Mouse (Mus musculus): ENCODE measurements around the gene Ascc1.
A peak's percentile ranks its signal among the peaks of the same experiment; 100 is the strongest.

Ascc1 gene

DNA sequence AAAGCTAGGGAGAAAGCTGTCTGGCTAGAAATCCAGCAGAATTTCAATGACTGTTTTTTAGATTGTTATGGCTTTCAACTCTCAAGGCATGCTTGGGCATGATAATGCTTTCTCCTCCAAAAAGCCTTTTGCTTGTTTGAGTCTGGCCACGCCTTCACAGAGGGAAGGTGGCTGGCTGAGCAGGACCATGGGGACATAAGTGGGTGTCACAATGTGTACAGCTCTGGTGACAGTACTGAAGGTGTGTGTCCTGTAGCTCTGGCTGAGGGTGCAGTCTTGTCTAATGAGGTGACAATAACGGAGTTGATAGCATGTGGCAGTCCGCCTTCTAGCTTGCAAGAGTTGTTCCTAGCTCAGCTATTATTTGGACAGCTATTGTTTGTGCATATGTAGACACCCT, 77.6 kb downstream of the Ascc1 start:
- no peak for DNase-seq (ENCODE audit: low spot score in 2 of 2)

DNA sequence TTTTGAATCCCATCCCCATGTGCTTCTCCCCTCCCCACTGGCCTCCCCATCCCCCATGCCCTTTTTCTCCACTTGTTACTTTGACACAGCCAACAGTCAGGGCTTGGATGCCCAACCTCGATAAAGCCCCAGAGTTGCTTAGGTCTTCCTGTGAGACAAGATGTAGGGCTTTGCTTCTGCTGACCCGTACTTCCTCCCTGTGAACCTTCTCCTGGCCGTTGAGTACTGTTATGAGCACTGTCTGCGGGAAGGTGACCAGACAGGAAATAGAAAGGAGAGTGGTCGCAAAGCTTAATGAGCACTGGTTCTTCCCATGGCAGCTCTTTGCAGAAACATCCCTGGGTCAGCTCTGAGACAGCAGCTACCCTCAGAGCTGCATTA, 78.0 kb downstream of the Ascc1 start:
- no peak for DNase-seq (ENCODE audit: low spot score in 2 of 2)

DNA sequence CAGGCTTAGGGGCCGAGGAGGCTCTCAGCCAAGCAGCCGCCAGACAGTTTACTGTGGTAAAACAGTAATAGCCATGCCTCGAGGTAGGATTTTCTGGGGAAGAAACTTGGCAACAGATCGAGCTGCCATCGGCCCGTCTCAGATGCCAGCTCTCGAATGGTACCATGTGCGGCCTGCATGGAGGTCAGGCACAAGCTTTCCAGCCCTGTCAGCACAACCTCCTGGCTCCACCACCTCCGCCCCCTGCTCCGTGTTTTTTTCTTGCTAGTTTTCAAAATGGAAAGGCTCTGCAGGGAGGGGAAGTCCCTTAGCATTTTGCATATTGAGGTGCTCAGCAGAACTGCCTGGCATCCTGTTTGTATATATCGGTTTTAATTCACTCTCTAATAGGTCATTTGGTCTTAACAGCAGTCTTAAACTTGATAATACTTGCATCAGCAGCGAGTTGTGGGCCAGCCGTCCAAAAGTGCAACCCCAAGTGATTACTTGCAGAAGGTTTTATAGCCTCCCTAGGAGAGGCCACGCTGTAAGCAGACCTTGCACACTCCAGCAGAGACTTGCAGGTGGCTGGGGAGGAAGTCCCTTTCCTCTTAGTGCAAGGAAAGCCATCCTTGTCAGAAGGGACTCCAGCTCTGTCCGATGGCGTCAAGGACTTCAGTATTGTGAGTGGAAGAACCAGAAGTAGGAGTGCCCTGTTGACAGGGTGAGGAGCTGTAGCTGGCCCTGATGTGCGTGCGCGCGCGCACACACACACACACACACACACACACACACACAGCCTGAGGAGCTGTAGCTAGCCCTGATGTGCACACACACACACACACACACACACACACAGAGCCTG, 78.6 kb downstream of the Ascc1 start:
- DNase-seq (ENCODE audit: low spot score in 2 of 2) = no peak

DNA sequence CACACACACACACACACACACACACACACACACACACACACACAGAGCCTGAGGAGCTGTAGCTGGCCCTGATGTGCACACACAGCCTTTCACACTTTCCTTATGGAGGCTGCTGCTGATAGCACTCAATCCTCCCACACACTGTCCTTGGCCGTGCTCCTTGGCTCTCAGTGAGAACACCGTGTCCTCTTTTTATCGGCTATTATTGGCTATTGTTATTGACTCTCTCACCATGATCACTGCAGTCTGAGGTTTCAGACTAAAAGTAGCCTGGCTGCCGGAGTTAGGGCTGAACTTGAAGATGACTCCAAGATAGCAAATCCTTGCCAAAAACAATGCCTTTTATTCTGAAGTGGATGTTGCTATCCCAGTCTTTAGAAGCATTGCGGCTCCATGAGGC, 79.3 kb downstream of the Ascc1 start:
- DNase-seq (ENCODE audit: low spot score in 2 of 2) = peak; percentile 12 to 15

DNA sequence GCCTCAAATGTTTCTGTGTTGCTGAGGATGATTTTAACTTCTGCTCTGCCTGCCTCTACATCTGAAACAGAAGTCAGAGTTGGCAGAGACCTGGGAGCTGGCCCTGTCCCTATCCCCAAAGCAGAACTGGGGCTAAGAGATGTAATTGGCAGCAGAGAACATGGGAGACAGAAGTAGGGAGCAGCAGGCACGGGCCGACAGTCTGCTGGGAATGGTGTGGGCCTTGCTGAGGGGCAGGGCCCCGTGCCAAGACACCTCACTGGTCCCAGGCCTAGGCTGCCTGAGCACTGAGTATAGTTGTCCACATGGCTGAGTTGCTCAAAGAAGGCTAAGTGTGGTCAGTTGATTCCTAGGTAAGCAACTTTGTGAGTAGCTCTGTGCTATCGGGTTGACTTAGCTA, 81.5 kb downstream of the Ascc1 start:
- DNase-seq (ENCODE audit: low spot score in 2 of 2) = no peak

DNA sequence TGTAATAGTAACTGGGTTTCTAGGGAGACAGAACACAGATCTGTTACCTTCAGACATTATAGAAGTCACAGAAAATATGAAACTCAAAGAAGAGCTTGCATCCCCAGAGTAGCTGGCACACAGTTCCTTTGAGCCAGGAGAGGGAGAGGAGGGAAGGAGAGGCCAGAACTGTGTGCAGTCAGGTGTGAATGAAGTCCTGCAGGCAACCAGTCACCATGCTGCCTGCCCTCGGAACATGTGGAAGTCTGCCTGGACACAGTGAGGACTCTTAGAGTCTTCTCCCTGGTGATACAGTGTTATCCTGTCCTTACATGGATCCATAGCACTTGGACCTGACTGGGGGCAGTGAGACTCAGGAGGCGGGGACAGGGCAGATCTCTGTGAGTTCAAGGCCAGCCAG, 89.7 kb downstream of the Ascc1 start:
- no peak for DNase-seq (ENCODE audit: low spot score in 2 of 2)

DNA sequence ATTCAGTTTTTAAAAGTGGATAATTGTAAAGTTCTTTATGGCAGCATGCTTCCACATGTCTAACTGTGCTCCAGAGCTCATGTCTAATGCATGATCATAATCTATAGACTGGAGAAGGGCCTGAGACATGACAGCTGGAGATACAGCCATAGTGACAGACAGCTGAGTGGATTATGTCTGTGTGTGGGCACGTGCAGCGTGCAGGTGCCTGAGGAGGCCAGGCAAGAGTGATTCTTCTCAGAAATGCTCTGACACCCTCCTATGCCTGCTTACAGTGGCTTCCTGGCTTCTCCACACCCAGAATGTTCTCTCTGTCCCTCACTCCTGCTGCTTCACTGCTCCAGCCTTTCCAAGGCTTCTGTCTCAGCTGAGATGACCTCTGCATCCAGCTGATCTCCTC, 91.1 kb downstream of the Ascc1 start:
- no peak for DNase-seq (ENCODE audit: low spot score in 2 of 2)

DNA sequence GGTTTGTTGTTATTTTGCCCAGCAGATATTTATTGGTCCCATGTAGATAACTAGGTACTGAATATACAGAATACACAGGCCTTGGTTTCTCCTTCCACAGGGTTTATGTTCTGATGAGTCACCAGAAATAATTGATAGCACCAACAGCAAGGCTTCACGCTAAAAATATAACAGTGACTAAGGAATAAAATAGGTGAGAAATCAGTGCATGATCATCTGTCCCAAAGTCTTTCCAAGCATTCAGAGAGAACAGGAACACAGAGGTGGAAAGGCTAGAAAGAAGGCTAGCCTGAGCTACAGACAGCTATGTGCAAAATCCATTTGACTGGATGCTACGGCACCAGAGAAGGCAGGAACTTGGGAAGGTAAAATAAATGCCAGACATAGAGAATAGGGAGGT, 93.0 kb downstream of the Ascc1 start:
- no peak for DNase-seq (ENCODE audit: low spot score in 2 of 2)

DNA sequence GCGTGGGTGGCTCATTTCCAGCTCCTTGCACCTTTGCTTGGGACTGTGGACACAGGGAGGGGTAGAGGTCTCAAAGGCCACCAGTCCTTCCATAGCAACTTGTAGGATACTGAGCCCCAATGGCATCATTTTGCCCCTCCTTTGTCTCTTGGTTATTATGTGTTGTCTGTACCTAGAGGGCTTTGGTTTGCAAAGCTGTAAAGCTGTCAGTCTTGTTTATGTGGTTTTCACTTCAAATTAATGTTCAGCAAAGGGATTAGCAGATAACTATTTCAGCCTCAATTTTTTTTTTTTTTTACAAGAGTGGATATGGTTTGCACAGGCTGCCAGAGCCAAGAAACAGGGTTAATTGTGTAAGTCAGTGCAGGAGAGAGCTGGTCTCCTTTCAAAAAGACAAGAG, 93.7 kb downstream of the Ascc1 start:
- no peak for DNase-seq (ENCODE audit: low spot score in 2 of 2)

DNA sequence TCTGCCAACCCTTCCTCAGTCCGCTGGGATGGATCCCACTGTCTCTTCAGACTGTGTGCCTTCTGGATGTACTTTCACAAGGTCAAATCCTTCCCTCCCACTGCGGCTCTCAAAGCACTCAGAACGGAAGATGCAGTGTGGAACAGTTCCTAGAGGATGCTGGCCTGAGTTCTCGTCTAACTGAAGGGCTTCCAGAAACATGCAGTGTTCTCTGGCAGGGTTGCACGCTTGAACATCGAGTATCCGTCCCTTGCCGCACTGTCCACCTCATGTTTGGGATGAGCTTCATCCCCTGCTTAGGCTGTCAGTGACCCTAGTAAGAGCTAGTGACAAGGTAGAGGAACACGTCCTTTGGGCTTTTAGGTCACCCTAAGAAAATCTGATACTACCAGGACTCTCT, 94.5 kb downstream of the Ascc1 start:
- DNase-seq (ENCODE audit: low spot score in 2 of 2) = no peak

DNA sequence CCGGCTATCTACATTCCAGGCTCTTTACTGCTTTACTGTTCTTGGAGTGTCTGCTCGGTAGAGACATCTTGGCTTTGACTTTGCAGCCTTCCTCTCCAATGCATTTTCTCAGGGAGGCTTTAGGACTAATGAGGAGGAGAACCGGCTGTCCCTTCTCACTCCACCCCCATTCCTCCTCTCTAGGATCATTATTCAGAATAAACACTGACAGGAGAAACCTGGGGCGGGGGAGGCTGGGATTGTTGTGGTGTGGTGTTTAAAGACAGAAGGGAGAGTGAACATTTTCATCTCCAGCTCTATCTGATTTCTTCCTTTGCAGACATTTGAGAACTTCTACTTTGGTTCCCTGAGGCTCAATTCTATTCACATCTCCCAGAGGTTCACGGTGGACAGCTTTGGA, 95.2 kb downstream of the Ascc1 start:
- no peak for DNase-seq (ENCODE audit: low spot score in 2 of 2)

DNA sequence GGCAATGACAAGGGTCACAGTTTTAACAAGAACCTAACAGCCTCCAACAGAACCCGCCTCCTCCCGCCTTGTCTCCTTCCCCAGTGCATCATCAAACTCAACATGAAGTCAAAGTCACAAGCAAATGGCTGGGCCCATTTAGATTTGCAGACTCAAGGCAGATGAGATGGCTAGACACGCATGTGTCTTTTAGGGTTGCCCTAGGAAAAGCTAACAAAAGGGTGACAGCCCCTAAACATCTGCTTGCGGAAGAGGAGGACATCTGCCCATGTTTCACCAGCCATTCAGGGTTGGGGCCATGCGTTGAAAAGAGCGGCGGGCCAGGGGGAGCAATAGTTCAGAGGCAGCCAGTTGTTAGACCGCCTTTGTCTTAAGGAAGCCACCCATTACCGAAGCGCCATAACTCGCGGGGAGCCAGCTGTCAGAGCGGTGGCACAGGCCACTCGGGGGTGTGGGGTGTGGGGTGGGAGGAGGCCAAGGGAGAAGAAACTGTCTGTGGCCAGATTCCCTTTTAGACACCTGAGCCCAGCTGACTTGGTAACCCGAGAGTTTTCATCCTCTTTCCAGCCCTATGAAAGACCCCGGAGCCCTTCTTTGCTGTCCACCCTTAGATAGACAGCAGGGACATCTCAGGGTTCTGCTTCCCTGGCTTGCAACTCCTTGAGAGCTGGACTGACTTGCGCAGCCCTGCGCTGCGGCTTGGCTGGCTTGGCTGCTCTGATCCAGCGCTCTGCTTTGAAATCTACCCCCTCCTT, 103.0 kb downstream of the Ascc1 start:
- DNase-seq (ENCODE audit: low spot score in 2 of 2) = no peak

DNA sequence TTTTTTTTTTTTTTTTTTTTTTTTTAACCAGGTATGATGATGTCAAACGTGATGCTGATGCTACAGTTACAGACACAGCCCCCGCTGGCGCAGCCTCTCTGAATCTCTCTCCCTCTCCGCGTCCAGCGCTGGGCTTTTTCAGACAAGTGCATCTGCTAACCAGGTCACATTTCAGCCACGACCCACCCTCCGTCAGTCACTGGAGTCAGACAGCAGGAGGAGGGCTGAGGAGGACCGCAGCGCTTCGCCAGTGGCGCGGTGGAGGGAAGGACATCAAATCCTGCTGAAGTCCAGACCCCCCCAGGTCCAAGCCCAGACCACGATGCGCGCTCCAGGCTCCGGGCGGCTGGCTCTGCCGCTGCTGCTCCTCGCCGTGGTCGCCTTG, 103.5 kb downstream of the Ascc1 start, which contains the start of gene Spock2:
Gene Spock2, plus strand, starts transcription at position 74 of the 385 bp plus-strand sequence.
- DNase-seq (ENCODE audit: low spot score in 2 of 2) = peak; percentile 80 to 84

DNA sequence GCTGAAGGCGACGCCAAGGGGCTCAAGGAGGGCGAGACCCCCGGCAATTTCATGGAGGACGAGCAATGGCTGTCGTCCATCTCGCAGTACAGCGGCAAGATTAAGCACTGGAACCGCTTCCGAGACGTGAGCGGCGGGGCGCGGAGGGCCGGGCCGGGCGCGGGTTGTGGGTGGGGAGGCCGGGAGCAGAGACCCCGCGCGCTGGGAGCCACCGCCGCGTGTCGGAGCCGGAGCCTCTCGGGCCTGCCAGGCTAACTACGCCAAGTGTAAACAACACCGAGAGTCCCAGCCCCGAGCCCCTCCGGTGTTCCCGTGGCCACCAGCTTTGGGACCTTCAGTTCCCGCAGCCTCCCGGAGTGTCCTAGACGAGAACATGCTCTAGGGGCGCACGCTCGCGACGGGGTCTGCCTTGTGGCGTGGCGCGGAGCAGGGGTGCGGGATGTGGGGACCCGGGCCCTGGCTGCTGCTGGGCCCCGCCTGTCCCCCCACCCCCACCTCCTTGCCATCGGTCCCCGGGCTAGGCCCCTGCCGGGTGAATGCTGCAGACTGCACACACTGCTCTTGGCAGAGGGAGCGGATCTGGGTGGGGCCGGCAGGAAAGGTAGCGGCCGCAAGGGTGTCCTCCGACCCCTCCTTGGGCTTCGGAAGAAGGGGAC, 104.1 kb downstream of the Ascc1 start:
- DNase-seq (ENCODE audit: low spot score in 2 of 2) = peak in 1 of 2 experiments; percentile 37

DNA sequence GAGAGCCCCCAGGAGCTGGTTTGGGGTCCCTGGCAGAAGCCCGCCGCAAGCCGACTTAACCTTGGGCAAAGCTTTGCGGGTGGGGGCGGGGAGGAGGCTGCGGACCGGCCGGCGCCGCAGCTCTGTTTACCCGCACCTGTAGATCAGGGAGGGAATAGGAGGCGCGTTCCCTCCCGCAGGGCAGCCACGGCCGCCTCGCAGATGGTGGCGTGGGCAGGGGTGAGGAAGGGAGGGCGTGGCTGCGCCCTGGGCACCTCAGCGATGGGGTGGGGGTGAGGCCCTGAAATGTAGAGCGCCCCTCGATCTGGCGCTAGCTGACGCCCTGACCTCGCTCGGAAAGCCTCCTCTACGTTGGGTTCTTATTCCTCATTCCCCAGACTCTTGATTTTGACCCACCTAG, 104.8 kb downstream of the Ascc1 start:
- peak in 1 of 2 experiments; percentile 49 for DNase-seq (ENCODE audit: low spot score in 2 of 2)

DNA sequence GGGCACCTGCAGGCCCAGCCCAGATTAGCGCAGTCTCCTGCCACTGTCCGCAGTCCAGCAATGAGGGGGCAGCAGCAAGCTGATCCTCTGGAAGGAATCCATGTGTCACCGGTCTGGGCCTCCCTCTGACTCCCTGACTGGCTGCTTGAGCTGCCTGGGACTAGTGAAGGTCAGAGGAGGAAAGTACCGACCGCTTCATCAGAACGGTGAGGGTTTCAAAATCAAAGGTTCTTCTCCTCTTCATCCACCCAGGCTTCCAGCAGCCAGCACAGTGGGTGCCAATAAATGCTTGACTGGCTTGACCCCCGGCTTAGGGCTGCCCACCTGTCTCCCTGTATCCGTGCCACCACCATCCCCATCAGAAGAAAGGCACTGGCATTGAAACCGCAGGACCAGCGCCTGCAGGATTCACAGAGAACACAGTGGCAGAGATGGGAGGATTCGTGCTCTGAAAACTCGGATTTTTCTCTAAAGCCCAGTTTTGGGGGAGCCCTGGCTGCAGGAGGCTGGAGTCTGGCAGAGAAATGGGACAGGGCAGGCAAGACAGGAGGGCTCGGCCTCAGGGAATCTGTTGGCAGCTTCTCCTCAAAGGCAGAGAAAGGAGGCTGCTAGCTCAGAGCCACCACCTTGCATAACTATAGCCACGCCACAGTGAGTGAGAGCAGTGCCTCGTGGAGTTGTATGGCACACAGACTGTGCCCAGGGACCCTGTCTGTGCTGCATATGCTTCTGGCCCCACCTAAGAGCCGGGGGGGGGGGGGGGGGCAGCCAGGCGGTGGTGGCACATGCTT, 105.9 kb downstream of the Ascc1 start:
- DNase-seq (ENCODE audit: low spot score in 2 of 2) = peak in 1 of 2 experiments; percentile 39

DNA sequence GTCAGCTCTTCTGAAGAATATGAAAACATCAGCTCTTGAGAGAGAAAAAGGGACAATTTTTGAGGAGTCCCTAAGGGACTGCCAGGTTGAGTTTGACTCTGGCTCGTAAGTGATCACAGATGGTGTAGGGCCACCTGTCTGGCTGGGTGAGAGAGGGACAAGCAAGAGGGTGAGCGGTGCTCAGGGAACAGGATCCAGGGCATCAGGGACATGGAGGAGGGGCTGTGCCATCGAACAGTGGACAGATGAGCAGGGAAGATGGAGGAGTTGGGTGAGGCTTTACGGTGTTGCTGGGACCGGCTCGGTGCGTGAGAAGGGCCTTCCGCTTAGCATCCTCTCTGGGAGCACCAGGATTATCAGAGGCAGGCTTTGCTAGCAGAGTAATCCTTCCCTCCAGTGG, 106.7 kb downstream of the Ascc1 start:
- no peak for DNase-seq (ENCODE audit: low spot score in 2 of 2)

DNA sequence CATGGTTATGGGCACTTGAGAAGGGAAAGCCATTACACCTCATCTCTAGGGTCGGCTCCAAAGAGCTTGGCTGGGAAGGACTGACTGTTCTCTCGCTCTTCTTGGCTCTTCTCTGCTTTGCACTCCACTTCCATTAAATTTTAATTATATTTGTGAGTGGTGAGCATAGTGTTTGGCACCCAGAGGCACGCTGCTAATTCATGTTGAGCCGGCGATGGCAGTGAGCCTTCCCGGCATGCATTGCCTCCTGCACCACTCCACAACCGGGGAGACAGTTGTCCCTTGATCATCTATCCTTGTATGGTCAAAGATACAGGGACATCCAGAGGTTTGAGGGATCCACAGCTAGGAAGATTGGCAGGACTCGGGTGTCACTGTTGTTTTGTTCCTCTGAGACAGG, 107.4 kb downstream of the Ascc1 start:
- peak in 1 of 2 experiments; percentile 33 for DNase-seq (ENCODE audit: low spot score in 2 of 2)

DNA sequence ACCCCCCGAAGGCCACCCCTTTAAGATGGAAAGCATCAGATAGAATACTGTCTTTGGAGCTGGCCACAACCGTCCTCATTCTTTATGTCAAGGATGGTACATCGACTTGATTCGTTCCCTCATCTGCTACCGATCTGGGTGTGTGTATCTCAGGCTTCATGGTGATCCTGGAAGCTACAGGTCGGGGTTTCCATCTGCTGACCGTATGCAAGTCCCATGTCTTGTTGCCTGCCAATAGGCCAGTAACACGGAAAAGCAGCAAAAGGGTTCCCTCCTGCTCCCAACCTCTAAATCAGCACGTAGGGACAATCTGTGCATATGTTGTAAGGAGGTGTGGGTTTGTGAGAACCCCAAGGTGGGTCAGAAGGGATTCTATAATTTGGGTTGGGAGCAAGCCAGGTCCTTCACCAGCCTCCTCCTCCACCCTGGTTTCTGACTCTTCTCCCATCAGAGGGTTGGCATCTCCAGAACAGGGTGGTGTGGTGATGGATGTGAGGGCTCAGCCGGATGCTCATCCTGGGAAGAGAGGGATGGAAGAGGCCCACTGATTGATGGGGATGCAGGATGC, 108.4 kb downstream of the Ascc1 start:
- DNase-seq (ENCODE audit: low spot score in 2 of 2) = peak in 1 of 2 experiments; percentile 33

DNA sequence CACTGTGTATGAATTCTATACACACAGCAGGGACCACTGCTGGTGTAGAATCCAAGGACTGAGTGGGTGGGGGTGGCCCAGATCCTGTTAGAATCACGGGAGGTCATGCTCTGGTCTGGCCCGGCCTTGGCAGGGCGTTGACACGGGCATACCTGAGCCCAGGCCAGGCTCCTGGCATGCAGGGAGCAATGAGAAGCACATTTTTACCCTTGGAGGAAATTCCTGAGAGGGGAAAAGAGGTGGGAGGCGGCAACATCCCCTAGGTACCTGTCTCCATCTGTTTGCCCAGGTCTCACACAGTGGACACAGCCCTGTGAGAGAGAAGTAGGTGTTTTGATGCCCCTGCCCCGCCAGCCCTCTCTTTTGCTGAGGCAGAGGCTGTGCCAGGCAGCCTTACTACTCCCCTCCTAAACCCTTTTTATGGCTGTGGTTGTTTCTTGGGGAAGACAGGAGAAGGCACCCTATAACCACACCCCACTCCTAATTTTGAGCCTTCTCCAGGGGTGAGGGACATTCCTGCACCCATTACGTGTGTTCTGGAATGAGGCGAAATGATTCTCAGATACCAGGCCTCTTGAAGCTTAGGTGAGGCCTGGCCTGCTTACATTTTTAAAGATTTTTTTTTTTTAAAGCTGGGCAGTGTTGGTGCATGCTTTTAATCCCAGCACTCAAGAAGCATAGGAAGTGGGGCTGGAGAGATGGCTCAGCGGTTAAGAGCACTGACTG, 111.5 kb downstream of the Ascc1 start:
- DNase-seq (ENCODE audit: low spot score in 2 of 2) = no peak
